Mouse (Mus musculus) left cerebral cortex, postnatal 10 days (tissue): Measurements from ENCODE around the gene Trim8. TPM values are rescaled to one million over a fixed set of nuclear protein-coding genes. Genes with fewer than 3 reads are reported as not detected.

Source experiments
- DNase-seq, 2 experiments: peaks; one replicate each; pipeline ENCODE4 v3.0.0; 2021 to 2022; ENCODE audit warnings: low spot score in 2 of 2, mixed read lengths in 1 of 2; ENCODE audit errors: extremely low spot score in 1 of 2
- intact Hi-C: fragments of 180-260 bp; cut with DNase I; formaldehyde crosslinking; loops from one replicate; pipeline ENCODE4 v1.15.1; 2025
- total RNA-seq, 2 experiments: library from RNA; stranded (reverse); gene quantifications; 2 replicates each; pipeline ENCODE4 v1.2.3; 2021

Gene Trim8
- total RNA-seq, 2 experiments from 2014 or later, result 101 to 108 TPM

DNA sequence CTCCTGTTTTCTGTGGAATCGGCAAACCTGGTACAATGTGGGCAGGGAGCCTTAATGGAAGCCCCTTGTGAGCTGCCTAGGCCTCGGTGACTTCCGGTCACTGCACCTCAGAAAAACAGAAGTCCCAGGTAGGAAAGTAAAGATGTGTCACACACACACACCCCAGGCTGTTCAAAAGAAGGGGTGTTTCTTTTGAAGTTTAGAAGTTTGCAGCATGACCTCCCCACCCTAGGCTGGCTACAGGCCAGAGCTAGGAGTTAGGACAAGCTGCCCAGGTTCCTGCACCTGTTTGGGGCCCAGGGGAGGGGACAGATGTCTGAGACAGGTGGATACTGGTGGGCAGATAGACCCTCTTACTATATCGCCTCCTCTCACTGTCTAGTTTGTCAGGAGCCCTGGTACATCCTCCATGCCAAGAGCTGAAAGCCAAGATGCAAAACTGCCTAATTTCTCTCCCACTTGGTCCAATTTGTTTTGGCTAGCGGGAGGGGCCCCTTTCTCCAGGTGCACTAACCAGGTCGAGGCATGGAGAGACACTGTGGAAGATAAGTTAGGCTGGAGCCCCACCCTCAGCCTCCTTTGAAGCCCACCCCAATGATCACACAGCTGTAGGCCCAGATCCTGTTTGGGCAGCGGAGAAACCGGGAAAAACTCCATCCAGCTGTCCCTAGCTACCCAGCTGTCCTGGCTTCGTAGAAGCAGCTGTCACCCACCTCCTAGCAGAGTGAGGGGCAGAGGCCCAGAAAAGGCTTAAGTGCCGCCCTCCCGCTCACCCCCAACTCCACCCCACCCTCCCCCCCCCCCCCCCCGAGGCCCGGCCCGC, 16.2 kb downstream of the Trim8 start:
- intact Hi-C loops, result no loop called here
- DNase-seq, result peak in 1 of 2 experiments; percentile 55

DNA sequence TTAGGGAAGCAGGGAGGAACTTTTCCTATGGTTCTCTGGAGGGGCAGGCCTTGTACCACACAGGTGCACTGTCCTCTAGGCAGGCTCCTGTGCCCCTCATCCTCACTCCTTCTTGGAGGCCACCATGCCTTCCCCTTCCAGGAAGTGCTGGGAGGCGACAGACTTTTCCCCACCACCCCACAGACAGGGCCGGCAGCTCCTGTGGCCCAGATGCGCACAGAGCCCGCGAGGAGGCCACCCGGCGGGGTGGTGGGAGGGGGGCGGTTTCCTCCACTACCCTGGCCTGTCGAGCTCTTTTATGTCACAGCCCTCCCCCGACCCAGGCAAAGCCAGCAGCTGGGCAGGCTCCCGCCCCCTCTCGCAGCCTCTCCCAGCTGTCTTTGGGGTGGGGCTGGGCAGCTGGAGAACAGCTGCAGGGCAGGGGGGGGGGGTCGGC, 16.9 kb downstream of the Trim8 start:
- intact Hi-C loops, result no loop called here
- peak in 1 of 2 experiments; percentile 83 for DNase-seq

DNA sequence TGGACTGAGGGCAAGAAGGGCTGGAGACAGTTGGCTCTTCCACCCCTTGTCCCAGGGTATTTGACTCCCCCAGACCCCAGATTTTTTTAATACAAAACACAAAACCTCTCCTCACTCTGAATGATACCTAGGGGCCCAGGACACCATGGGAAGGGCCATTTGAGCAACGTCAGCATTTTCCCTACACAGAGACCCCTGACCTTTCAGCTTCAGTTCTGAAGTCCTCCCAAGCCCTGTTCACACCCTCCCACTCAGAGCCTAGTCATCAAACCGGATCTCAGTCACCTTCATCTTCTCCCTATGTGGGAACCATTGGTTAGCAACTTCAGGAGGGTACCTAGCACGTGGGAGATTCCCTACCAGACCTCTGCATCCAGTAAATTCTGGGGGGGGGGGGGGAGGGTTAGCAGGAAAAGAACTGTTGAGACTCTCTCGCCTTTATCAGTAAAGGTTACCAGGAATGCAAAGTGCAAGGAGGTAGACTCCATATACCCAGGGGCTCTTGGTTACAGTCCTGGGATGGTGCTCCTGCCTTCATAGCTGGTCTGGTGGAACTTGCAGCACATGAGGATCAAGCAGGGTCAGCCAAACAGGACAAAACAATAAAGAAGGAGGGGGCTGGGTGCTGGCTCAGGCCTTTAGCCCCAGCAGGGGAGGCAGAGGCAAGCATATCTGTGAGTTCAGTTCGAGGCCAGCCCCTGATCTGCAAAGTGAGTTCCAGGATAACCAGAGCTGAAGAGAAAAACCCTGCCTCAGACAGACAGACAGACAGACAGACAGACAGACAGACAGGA, 17.5 kb downstream of the Trim8 start:
- intact Hi-C loops, result no loop called here
- no peak for DNase-seq

DNA sequence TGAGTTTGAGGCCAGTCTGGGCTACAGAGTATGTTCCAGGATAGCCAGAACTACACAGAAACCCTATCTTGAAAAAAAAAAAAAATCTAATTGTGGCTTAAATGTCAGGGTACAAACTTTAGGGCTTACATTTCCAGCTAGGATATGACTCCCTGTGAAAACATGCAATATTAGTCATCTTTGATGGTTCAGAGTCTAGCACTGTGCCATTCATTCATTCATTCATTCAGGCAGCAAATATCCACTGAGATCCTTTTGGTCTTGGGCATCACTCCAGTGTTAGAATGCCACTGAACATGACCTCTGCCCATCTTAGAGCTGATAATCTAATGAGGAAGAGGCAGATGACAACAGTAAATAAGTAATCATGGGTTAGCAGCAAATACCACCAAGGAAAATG, 20.2 kb downstream of the Trim8 start:
- no peak for DNase-seq
- intact Hi-C loops, result no loop called here

GRCm38 (mm10) chr19:46522433-46523044, 21.0 kb downstream of the Trim8 start:
- intact Hi-C loops, result no loop called here
- DNase-seq, result peak; percentile 1 to 22

DNA sequence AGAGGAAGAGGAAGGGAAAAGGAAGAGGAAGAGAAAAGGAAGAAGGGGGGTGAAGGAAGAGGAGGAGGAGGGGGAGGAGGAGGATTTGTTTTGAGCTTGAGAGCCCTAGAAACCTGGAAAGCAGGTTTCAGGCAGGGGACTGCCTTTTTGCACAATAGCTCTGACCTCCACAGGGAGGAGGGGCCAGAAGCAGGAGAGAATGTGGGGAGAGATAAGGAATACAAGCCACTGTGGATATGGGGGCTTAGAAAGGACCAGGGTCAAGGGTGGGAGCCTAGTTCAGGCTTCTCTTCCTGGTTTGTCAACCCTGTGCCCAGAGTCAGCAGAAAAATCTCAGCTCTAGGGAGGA, 21.6 kb downstream of the Trim8 start:
- DNase-seq, result no peak
- intact Hi-C loops, result no loop called here

DNA sequence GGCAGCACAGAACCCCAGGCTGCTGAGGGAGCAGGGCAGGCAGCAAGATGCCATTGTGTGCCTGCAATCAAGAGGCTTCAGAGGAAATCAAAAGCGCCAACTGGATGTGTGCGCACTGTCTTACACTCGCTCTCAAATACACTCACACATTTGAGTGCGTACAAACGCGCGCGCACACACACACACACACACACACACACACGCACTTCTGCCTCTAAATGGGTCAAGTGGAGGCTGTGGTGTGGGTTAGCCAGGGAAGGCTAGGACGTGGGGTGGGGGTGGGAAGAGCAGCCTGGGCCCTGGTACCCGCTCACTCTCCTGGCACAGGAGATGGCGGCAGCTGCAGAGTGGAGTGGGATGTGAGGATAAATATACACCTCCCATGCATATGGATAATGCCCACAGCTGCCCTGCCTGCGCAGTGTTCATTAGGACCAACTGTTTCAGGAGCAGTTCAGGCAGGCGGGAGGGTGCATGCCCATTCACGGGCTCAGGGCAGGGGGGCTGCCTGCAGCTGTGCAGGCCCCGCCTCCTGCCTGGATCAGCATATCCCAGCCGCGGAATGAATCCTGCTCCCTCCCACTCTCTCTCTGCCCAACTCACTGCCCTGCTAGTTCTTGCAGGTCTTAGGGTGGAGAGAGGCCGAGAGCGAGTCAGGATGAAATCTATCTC, 22.1 kb downstream of the Trim8 start:
- intact Hi-C loops, result no loop called here
- peak; percentile 69 to 88 for DNase-seq

DNA sequence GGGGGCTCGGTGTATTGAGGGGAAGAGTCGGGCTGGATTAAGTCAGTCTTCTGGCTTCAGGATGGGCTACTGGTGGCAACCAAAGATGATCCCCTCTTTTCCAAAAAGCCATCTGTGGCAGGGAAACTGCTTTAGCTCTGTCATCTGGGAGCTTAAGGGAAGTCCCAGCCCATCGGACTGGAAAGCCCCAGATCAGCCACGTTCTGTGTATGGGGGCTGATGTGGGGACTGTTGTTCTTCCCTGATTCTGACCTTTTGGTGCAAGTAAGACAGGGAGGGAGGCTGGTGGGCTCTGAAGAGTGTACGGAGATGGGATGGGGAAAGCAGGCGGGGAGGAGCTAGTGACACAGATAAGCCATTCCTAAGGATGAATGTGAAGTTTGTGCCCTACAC, 22.6 kb downstream of the Trim8 start:
- intact Hi-C loops, result no loop called here

GRCm38 (mm10) chr19:46524601-46525321, 23.3 kb downstream of the Trim8 start:
- DNase-seq, result peak; percentile 16 to 87
- intact Hi-C loops, result no loop called here

More for the DNA sequence above, 22.6 kb downstream of the Trim8 start:
- DNase-seq, result peak in 1 of 2 experiments; percentile 27

DNA sequence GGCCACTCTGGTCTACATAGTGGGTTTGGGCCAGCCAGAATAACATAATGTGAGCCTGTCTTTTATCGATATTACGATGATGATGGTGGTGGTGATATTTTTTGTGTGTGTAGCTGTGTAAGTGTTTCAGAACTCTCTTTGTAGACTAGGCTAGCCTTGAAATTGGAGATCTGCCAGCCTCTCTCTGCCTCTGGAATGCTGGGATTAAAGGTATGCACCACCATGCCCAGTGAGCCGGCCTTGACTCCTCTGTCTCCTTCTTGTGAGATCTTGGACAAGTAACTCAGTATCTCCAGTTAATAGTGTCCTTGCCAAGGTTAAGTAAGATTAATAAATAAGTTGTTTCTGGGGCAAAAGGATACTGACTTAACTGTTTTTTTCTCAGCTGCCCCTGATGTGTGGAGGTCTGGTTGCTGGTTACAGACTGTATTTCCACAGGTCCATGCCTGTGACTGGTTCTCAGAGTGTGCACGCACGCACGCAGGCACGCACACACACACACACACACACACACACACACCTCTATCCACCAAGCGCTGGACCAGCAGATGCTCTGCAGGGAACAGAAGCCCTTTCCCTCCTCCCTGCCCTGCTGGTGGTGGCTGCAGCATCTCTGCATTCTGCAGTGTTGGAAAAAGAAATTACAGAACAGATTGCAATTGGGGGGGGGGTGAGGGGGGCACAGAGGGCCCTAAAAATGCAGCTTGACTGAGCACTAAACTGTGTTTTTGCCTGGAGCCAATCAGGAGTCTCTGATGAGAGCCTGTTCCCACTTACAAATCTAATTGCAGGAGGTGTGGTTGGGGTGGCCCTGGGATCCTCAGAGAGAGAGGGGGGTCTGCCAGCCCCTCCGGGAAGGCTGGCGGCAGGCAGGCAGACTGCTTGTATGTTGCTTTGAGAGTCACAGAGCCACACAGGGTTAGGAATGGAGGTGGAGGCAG, 24.5 kb downstream of the Trim8 start:
- DNase-seq, result peak; percentile 5 to 31
- intact Hi-C loops, result no loop called here

- DNase-seq, result peak; percentile 3 to 27
- intact Hi-C loops, result no loop called here
Observed at GRCm38 (mm10) chr19:46527632-46528528, 26.4 kb downstream of the Trim8 start.

- DNase-seq, result peak; percentile 48 to 82
- intact Hi-C loops, result no loop called here
Observed at GRCm38 (mm10) chr19:46528529-46529213, 27.2 kb downstream of the Trim8 start.

GRCm38 (mm10) chr19:46529601-46530448, 28.3 kb downstream of the Trim8 start:
- intact Hi-C loops, result loop anchor here (2.0 kb wide), 1 partner anchor 27 kb away; no protein-coding TSS in a partner anchor
- DNase-seq, result peak in 1 of 2 experiments; percentile 25

DNA sequence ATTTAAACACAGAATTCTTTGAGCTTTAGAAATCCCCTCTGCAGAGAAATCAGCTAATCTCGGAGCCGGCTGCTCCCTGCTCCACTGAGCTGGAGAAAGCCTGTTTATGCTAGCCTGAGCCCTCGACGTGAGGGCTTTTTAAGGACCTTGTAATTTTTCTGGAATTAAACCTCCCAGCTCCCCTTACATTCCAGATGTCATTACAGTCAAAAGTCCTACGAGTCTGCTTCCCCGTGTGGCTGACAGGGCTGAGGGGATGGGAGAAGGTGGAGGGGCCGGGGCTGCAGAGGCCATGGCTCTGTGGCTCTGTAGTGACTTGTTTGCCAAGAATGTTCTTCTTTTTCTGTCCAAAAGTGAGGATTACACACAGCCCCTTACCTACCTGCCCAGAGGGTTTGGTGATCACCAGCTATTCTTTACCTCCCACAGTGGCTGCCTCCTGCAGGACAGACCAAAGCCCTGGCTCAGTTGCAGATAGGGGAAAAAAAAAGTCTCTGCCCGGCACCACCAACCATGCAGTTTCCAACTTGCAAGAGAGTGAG, 29.0 kb downstream of the Trim8 start:
- peak in 1 of 2 experiments; percentile 28 for DNase-seq
- intact Hi-C loops, result loop anchor here (2.0 kb wide), 1 partner anchor 28 kb away; no protein-coding TSS in a partner anchor
